Comparison of ENCODE assay signal across 8 mouse cellular contexts in genomic region chr3:95818571-95819288, GRCm38 (mm10). TPM values are rescaled to one million over a fixed set of nuclear protein-coding genes. Genes with fewer than 3 reads are reported as not detected.
DNase-seq lines count a peak whose midpoint lies in the region; ATAC-seq and TF ChIP-seq lines count a peak whose summit lies in the region.

Gene Rprd2, minus strand, starts transcription at chr3:95818863.

- no peaks in the 10 kb centered on the region for H3K27me3 ChIP-seq in embryonic facial prominence, embryonic 15.5 days
- H3K27me3 ChIP-seq in kidney, embryonic 15.5 days: no peaks in the 10 kb centered on the region

- no peaks in the 10 kb centered on the region for H3K9me3 ChIP-seq in embryonic facial prominence, embryonic 15.5 days (replicated peaks)
- no peaks in the 10 kb centered on the region for H3K9me3 ChIP-seq in kidney, embryonic 15.5 days (replicated peaks)

- no peaks in the 10 kb centered on the region; the same call in 1 of the 2 replicates for H3K4me1 ChIP-seq in bone marrow, adult 2 months (ENCODE audit: control insufficient read depth, insufficient read depth, low read length)
- peaks cover 17% of the 10 kb centered on the region for H3K4me1 ChIP-seq in embryonic facial prominence, embryonic 15.5 days
- H3K4me1 ChIP-seq in kidney, embryonic 15.5 days: peaks cover 20% of the 10 kb centered on the region

- H3K4me3 ChIP-seq in bone marrow, adult 2 months (replicated peaks; ENCODE audit: control insufficient read depth, low read depth, low read length): peak within 1 kb of the TSS; percentile 86
- peak within 1 kb of the TSS; percentile 76 for H3K4me3 ChIP-seq in embryonic facial prominence, embryonic 15.5 days (replicated peaks)
- H3K4me3 ChIP-seq in kidney, embryonic 15.5 days (replicated peaks): peak within 1 kb of the TSS; percentile 81

- H3K27ac ChIP-seq in bone marrow, adult 2 months (ENCODE audit: control insufficient read depth, insufficient read depth, low read depth, low read length, poor library complexity): peak within 1 kb of the TSS; percentile 99
- peak within 1 kb of the TSS; percentile 100 for H3K27ac ChIP-seq in embryonic facial prominence, embryonic 15.5 days (replicated peaks)
- H3K27ac ChIP-seq in kidney, embryonic 15.5 days: peak within 1 kb of the TSS; percentile 100

- H3K9ac ChIP-seq in embryonic facial prominence, embryonic 15.5 days: peak within 1 kb of the TSS; percentile 95
- H3K9ac ChIP-seq in kidney, embryonic 15.5 days: peak within 1 kb of the TSS; percentile 95

- TF ChIP-seq POLR2A in bone marrow, adult 2 months (IDR thresholded peaks at IDR 0.05; ENCODE audit: borderline replicate concordance, control insufficient read depth, low read depth, low read length): peak; percentile 51; the same call in 1 of the 2 replicates

- ATAC-seq in embryonic facial prominence, embryonic 15.5 days (ENCODE audit: insufficient number of reproducible peaks, low FRiP score, low TSS enrichment, low read depth): peak; percentile 63
- peak; percentile 55 for ATAC-seq in kidney, embryonic 15.5 days (replicated peaks; ENCODE audit: low FRiP score)
- peak; percentile 10; the same call in 1 of the 2 replicates for ATAC-seq in monocyte, adult 5-6 weeks (replicated peaks; ENCODE audit: insufficient number of reproducible peaks, low FRiP score, low TSS enrichment, poor library complexity, severe bottlenecking)

- DNase-seq in 416B (ENCODE audit: low read depth) (peak; percentile 83), liver (peak; percentile 87)
- peak; percentile 70 to 74 for DNase-seq in heart, adult 9 months (ENCODE audit: low spot score in 2 of 2)
- DNase-seq in spleen, postnatal 4 days (ENCODE audit: low spot score in 2 of 2): peak; percentile 74 to 89

- TF ChIP-seq CTCF in bone marrow, adult 2 months (IDR thresholded peaks at IDR 0.05; ENCODE audit: control insufficient read depth, insufficient read depth, low read length): no peak

- peak within 1 kb of the TSS; percentile 54 for H3K4me2 ChIP-seq in embryonic facial prominence, embryonic 15.5 days (replicated peaks)
- peak within 1 kb of the TSS; percentile 61 for H3K4me2 ChIP-seq in kidney, embryonic 15.5 days

- under 1% methylated on average over 60 of the region's 60 CpGs for WGBS in bone marrow, adult 2 months
- WGBS in embryonic facial prominence, embryonic 15.5 days: under 1% methylated on average over 60 of the region's 60 CpGs
- WGBS in kidney, embryonic 15.5 days: under 1% methylated on average over 60 of the region's 60 CpGs

- H3K36me3 ChIP-seq in embryonic facial prominence, embryonic 15.5 days: no peaks in the 10 kb centered on the region
- no peaks in the 10 kb centered on the region for H3K36me3 ChIP-seq in kidney, embryonic 15.5 days

RNA-seq across cellular contexts. Expression of gene Rprd2, which starts in this region (rescaled TPM):
- 5.7 and 16.4 TPM in 2 replicates for polyA plus RNA-seq in bone marrow, adult 2 months (2011; ENCODE audit: insufficient read depth, insufficient read length, low replicate concordance, missing spikeins)
- 20.8 and 22.8 TPM in 2 replicates for polyA plus RNA-seq in embryonic facial prominence, embryonic 15.5 days (2015; fragmentation: Nextera tagmentation; extraction: Ambion mirVana)
- 22.4 and 23.9 TPM in 2 replicates for polyA plus RNA-seq in kidney, embryonic 15.5 days (2015; fragmentation: Nextera tagmentation; extraction: Ambion mirVana)
- total RNA-seq in monocyte, adult 5-6 weeks (2017): 47.5 to 52.2 TPM (median 48.5 TPM) in 3 replicates

Comparison
In these comparisons a context has a peak if more than half of its experiments do, and no peak if none do; other contexts are left out.
1. Peak in every context shown above with its lines: DNase-seq, ATAC-seq, H3K4me3 ChIP-seq and H3K27ac ChIP-seq.
2. ATAC-seq: peak in every context shown above with its lines; median percentile 63 in embryonic facial prominence, embryonic 15.5 days; 55 in kidney, embryonic 15.5 days; 10 in monocyte, adult 5-6 weeks.